Mouse (Mus musculus) limb, embryonic 10.5 days (tissue): Measurements from ENCODE around the gene Fam216a. TPM values are rescaled to one million over a fixed set of nuclear protein-coding genes. Genes with fewer than 3 reads are reported as not detected.

ENCODE experiments used
- polyA plus RNA-seq: library from polyadenylated mRNA; unstranded; fragments of >200 nt; fragmentation: Nextera tagmentation; extraction: Ambion mirVana; gene quantifications from 2 replicates; pipeline ENCODE4 v1.2.1, GENCODE M21; 2016

Fam216a gene
- polyA plus RNA-seq, 1 experiment from 2014 or later: 90.4 TPM

Other genes with a start within 250 kb of the Fam216a start
- gene Ccdc63, start 231.5 kb downstream of the Fam216a start, polyA plus RNA-seq: not detected in 2 replicates
- gene Ppp1cc, start 214.1 kb downstream of the Fam216a start, polyA plus RNA-seq: 373 and 383 TPM in 2 replicates
- 9.6 and 11.8 TPM in 2 replicates for gene Hvcn1, start 165.6 kb downstream of the Fam216a start, polyA plus RNA-seq
- gene Tctn1, start 107.9 kb downstream of the Fam216a start, polyA plus RNA-seq: 4.4 and 4.9 TPM in 2 replicates
- gene Pptc7, start 88.0 kb downstream of the Fam216a start, polyA plus RNA-seq: 8.2 and 9.7 TPM in 2 replicates
- 8.2 and 11.7 TPM in 2 replicates for gene Rad9b, start 18.1 kb downstream of the Fam216a start, polyA plus RNA-seq
- 191 and 204 TPM in 2 replicates for gene Vps29, start 18.0 kb downstream of the Fam216a start, polyA plus RNA-seq
- gene Gpn3, start 488 bp downstream of the Fam216a start, polyA plus RNA-seq: 102 and 103 TPM in 2 replicates
- gene Arpc3, start 19.5 kb upstream of the Fam216a start, polyA plus RNA-seq: 80.5 and 86.6 TPM in 2 replicates
- 60.4 and 66.8 TPM in 2 replicates for gene Anapc7, start 49.3 kb upstream of the Fam216a start, polyA plus RNA-seq
- gene Atp2a2, start 129.9 kb upstream of the Fam216a start, polyA plus RNA-seq: 39.0 and 42.9 TPM in 2 replicates
- 35.3 and 42.2 TPM in 2 replicates for gene Ift81, start 242.2 kb upstream of the Fam216a start, polyA plus RNA-seq